Mouse (Mus musculus) thymus, adult 2 months (tissue): Measurements from ENCODE around the gene Mphosph9. TPM values are rescaled to one million over a fixed set of nuclear protein-coding genes. Genes with fewer than 3 reads are reported as not detected.
"Not testable (repeated sequence)": the region's sequence is repeated elsewhere in the genome, so short reads cannot be mapped to it uniquely, and the experiment has no call there.

ENCODE experiments used
- DNase-seq: peaks from one replicate; pipeline ENCODE4 v3.0.0; 2021
- H3K27ac ChIP-seq: fragments of 200-500 bp; 2 replicates; pipeline ENCODE4 v1.5.1; 2012; ENCODE audit warnings: low read length, control low read depth; ENCODE audit not compliant: control insufficient read depth, insufficient read depth
- H3K27me3 ChIP-seq: fragments of 200-500 bp; 2 replicates; pipeline ENCODE4 v1.6.1; 2012; ENCODE audit warnings: mild to moderate bottlenecking, low read length, moderate library complexity, mixed read lengths; ENCODE audit not compliant: control insufficient read depth, insufficient read depth
- H3K36me3 ChIP-seq: fragments of 200-500 bp; 2 replicates; pipeline ENCODE4 v1.6.1; 2012; ENCODE audit warnings: mild to moderate bottlenecking, low read length, moderate library complexity; ENCODE audit not compliant: control insufficient read depth, insufficient read depth
- H3K4me1 ChIP-seq: fragments of 200-500 bp; replicated peaks from 2 replicates; pipeline ENCODE4 v1.6.1; 2012; ENCODE audit warnings: low read length; ENCODE audit not compliant: control insufficient read depth, insufficient read depth
- H3K4me3 ChIP-seq: fragments of 200-500 bp; 2 replicates; pipeline ENCODE4 v1.5.1; 2012; ENCODE audit warnings: mild to moderate bottlenecking, low read length, control low read depth, moderate library complexity; ENCODE audit not compliant: control insufficient read depth, insufficient read depth
- CTCF ChIP-seq: fragments of 200-500 bp; IDR thresholded peaks from 2 replicates; pipeline ENCODE4 v1.5.1; 2012; ENCODE audit warnings: mild to moderate bottlenecking, control low read depth, low read length, moderate library complexity, borderline replicate concordance; ENCODE audit not compliant: control insufficient read depth, poor library complexity, insufficient read depth; ENCODE audit errors: extremely low read depth
- POLR2A ChIP-seq: fragments of 200-500 bp; IDR thresholded peaks from 2 replicates; pipeline ENCODE4 v1.6.1; 2012; ENCODE audit warnings: mild to moderate bottlenecking, low read length, control low read depth, moderate library complexity; ENCODE audit not compliant: control insufficient read depth, poor library complexity, insufficient read depth; ENCODE audit errors: extremely low read depth
- WGBS: fragments of 180-500 bp; shearing (Covaris S2); methylation state at CpG from one replicate; pipeline ENCODE4 v1.1.7; 2018; 5-methylcytosine and 5-hydroxymethylcytosine counted together
- polyA plus RNA-seq: library from polyadenylated mRNA; depleted of rRNA; stranded (reverse); fragments of >200 nt; gene quantifications from 2 replicates; pipeline ENCODE4 v1.2.3, GENCODE M21; 2012; rRNA removed

The Mphosph9 gene
- polyA plus RNA-seq: 16.2 and 19.6 TPM in 2 replicates

DNA sequence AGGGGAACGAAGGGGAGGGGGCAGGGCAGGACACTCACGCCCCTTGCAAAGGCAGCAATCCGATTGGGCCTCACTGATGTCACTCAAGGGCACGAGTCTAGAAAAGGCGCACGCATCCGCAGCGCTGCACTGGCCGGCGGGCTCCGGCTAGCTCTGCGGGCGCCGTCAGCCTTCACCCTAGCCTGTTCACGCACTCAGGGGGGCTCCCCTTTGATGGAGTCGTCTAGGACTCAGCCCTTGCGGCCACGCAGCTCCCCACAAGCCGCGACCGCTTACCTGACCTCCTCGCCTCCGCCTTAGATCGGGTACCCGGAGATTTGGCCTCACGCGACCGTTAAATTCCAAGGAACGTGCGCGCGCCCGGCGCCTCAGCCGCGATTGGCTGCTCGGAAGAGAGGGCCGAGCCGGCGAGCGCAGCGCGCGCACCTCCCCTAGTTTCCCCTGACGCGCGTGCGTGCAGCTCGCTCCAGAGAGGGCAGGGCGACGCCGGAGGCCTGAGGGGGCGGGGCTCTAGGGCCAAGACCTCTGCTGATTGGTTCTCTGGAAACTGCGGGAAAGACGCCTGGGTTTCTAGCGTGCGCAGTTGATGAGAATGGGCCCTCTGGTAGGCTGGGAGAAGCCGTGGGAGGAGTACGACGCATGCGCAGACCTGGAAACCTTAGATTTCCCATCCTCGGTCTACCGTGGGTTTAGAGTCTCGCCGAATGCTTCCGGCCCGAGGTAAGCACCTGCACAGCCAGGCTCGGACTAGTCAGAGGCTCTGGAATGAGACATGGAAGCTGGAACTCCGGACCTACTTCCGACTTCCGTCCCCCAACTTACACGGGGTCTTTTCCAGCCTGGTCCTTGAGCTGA lies at the start of gene Mphosph9, which contains the start of gene 2810006K23Rik:
TSS of gene Mphosph9 (minus strand) at position 463 of the 855 bp plus-strand sequence.
TSS of gene 2810006K23Rik (plus strand) at position 580 of the 855 bp plus-strand sequence.
- DNase-seq: peak; percentile 99
- Histone ChIP-seq H3K4me3 (peak within 1 kb of the TSS; percentile 70), H3K36me3 (peaks cover 2% of the 10 kb centered on the region), H3K27ac (peak within 1 kb of the TSS; percentile 81), H3K27me3 (no peaks in the 10 kb centered on the region), H3K4me1 (peaks cover 8% of the 10 kb centered on the region)
- TF ChIP-seq POLR2A (peak; percentile 99), CTCF (no peak)
- WGBS: under 1% methylated on average over 72 of the region's 72 CpGs

DNA sequence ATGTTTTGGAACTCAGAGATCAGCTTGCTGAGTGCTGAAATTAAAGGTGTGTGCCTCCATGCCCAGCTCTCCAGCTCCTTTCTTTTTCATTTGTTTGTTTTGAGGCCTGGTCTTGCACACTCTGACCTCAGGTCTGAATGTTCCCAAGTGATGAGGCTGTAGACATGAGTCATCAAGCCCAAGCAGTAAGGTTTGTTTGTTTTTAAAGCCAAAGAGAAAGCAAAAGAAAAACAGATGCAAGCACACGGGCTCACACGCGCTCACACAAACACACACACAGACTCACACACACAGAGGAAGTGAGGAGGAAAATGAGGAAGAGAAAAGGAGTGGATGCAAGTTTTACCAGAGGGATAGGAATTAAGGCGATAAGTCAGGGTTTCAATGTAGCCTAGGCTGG lies 49.4 kb upstream of the Mphosph9 start:
- H3K27ac ChIP-seq: no peak overlapping the region
- WGBS: 93% methylated on average over 4 of the region's 4 CpGs
- TF ChIP-seq POLR2A (no peak), CTCF (no peak)
- H3K4me1 ChIP-seq: no peaks in the 10 kb centered on the region
- H3K27me3 ChIP-seq: no peaks in the 10 kb centered on the region
- H3K36me3 ChIP-seq: peaks cover 88% of the 10 kb centered on the region
- no peak overlapping the region for H3K4me3 ChIP-seq
- DNase-seq: no peak

DNA sequence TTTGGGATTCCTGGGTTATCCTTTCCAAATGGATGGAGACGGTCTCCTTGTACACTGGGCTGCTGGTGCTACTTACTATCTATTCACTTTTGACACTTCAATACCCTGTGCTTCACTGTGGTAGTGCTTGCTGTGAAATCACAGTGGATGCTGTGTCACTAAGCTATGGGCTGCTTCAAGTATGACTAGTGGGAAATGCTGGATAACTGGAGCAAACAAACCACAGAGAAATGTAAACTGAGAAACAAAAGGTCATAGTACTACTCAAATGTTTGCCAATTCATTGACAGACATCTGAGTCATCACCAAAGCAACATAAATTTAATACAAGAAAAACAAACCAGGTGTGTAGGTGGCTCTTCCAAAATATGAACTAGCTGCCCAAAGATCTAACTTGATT lies 48.6 kb upstream of the Mphosph9 start:
- Histone ChIP-seq H3K27me3 (no peaks in the 10 kb centered on the region), H3K27ac (no peak overlapping the region), H3K4me3 (no peak overlapping the region), H3K4me1 (no peaks in the 10 kb centered on the region), H3K36me3 (peaks cover 81% of the 10 kb centered on the region)
- WGBS: 98% methylated on average over 1 of the region's 1 CpGs
- no peak for DNase-seq
- TF ChIP-seq CTCF: no peak
- TF ChIP-seq POLR2A: no peak

DNA sequence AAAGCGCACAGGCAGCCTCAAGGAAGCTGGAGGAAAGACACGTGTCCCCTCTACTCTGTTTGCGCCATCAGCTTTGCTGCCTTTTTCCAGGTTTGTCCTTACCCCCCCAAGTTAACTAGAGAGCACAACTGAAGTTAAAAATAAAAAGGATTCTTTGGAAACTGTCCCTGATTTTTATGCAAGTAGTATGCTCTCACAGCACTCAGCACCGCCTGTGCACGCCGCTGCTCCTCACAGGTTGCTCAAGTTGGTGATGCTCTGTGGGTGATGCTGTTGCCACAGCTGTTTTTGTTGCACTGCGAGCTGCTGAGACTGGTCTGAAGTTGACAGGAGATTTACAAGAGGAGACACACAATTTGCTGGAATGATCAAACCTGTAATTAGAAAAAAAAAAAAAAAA lies 46.5 kb upstream of the Mphosph9 start:
- 99% methylated on average over 7 of the region's 7 CpGs for WGBS
- no peaks in the 10 kb centered on the region for H3K27me3 ChIP-seq
- no peak overlapping the region for H3K27ac ChIP-seq
- no peak for TF ChIP-seq POLR2A
- H3K4me1 ChIP-seq: no peaks in the 10 kb centered on the region
- H3K36me3 ChIP-seq: peaks cover 78% of the 10 kb centered on the region
- H3K4me3 ChIP-seq: no peak overlapping the region
- DNase-seq: no peak

DNA sequence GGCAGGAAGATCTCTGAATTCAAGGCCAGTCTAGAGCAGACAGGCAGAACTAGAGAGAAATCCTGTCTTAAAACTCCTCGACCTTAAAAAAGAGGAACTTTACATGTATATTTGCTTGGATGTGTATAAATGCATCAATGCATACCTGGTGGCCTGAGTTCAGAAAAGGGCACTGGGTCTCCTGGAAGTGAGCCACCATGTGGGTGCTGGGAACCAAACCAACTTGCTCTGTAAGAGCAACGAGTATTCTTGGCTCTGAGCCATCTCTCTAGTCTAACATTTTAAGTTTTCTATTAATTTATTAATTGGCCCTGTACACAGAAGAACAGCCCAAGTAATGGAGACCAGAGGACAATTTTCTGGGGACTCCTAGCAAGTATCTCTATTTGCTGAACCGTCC lies 38.9 kb upstream of the Mphosph9 start:
- 42% methylated on average over 3 of the region's 3 CpGs for WGBS
- Histone ChIP-seq H3K27me3 (no peaks in the 10 kb centered on the region), H3K4me3 (no peak overlapping the region), H3K36me3 (peaks cover 22% of the 10 kb centered on the region), H3K27ac (no peak overlapping the region), H3K4me1 (no peaks in the 10 kb centered on the region)
- DNase-seq: no peak
- no peak for TF ChIP-seq CTCF
- TF ChIP-seq POLR2A: no peak

DNA sequence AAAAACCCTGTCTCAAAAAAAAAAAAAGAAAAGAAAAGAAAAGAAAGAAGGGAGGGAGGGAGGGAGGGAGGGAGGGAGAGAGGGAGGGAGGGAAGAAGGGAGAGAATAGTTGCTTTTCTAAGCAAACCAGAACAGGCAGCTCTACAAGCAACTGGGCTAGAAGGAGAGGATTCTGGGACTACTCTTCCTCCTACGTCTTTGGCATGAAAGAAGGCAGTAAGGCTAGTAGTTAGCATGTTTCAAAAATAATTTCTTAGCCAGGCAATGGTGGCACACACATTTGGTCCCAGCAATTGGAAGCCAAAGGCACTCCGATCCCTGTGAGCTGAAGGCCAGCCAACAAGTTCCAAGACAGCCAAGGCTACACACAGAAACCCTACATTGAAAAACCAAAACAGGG lies 38.0 kb upstream of the Mphosph9 start:
- Histone ChIP-seq H3K27me3 (no peaks in the 10 kb centered on the region), H3K4me1 (no peaks in the 10 kb centered on the region), H3K4me3 (no peak overlapping the region), H3K36me3 (peaks cover 16% of the 10 kb centered on the region), H3K27ac (no peak overlapping the region)
- TF ChIP-seq POLR2A: no peak
- no peak for TF ChIP-seq CTCF
- no peak for DNase-seq
- WGBS: 94% methylated on average over 2 of the region's 2 CpGs

DNA sequence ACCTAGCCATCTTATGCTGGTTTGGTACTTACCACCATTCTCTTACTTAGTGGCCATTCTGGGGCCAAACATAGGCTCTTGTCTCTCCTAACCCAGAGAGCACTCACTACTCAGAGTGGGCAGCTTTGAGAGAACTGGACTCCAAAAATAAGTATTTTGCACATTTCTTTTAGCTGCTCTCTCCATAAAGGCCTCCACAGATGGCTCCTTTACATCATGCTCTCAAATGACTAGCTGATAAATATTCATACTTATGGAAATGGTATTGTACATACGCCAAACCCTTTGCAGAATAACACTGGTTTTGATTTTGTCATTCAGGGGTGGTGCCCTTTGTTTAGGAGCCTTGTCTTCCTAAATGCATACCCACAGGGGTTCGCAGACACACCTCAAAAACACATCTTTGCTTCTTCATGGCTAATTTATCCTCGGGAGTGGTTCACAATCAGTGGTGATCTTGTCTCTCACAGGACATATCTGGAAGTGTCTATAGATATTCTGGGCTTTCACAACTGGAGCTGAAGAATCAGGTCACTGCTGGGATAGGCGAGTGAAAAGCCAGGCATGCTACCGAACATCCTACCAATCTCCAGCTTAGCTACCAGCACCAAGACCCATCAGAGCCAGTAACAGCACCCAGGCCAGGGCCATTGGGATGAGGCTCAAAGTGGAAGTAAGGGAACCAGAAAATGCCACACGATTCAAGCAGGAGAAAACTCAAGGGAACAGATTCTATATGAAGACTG lies 36.6 kb upstream of the Mphosph9 start:
- no peaks in the 10 kb centered on the region for H3K4me1 ChIP-seq
- no peak overlapping the region for H3K27ac ChIP-seq
- no peak overlapping the region for H3K4me3 ChIP-seq
- WGBS: 96% methylated on average over 6 of the region's 6 CpGs
- H3K36me3 ChIP-seq: peaks cover 5% of the 10 kb centered on the region
- TF ChIP-seq CTCF (no peak), POLR2A (no peak)
- H3K27me3 ChIP-seq: no peaks in the 10 kb centered on the region
- no peak for DNase-seq

DNA sequence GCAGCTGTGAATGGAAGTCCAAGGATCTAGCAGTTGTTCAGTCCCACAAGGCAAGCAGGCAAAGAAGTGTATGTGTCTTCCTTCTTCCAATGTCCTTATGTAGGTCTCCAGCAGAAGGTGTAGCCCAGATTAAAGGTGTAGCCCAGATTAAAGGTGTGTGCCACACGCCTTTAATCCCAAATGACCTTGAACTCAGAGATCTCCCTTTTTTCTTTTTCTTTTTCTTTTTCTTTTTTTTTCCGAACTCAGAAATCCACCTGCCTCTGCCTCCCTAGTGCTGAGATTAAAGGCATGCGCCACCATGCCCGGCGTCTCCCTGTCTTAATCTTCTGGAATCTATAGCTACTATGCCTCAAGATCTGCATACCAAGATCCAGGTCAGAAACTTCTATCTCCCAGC lies 35.2 kb upstream of the Mphosph9 start, which contains the start of gene Cdk2ap1:
TSS of gene Cdk2ap1 (minus strand) at position 101 of the 400 bp plus-strand sequence.
- not testable (repeated sequence) for H3K27me3 ChIP-seq, H3K4me1 ChIP-seq, H3K27ac ChIP-seq, H3K4me3 ChIP-seq, DNase-seq, H3K36me3 ChIP-seq
- 98% methylated on average over 5 of the region's 5 CpGs for WGBS
